Mouse (Mus musculus) stomach, postnatal 0 days (tissue): Measurements from ENCODE around the gene Ispd. TPM values are rescaled to one million over a fixed set of nuclear protein-coding genes. Genes with fewer than 3 reads are reported as not detected.

Experiments used
- ATAC-seq: fragments of 200-750 bp; cut with Nextera tagmentation; 2 replicates; pipeline ENCODE4 v1.8.0; 2017; ENCODE audit not compliant: low FRiP score, low TSS enrichment
- DNase-seq: peaks from one replicate; pipeline ENCODE4 v3.0.0-alpha.2; 2016; ENCODE audit warnings: low spot score
- H3K27ac ChIP-seq: fragments of 300-500 bp; sonication (generic); replicated peaks from 2 replicates; pipeline ENCODE4 v1.5.1; 2014; ENCODE audit warnings: mild to moderate bottlenecking, control low read depth
- H3K27me3 ChIP-seq: fragments of 300-500 bp; sonication (generic); 2 replicates; pipeline ENCODE4 v1.6.1; 2014; ENCODE audit warnings: low read length; ENCODE audit not compliant: control insufficient read depth, insufficient read depth
- H3K36me3 ChIP-seq: fragments of 300-500 bp; sonication (generic); 2 replicates; pipeline ENCODE4 v1.6.1; 2014; ENCODE audit warnings: low read length, mixed read lengths; ENCODE audit not compliant: control insufficient read depth, insufficient read depth
- H3K4me1 ChIP-seq: fragments of 300-500 bp; sonication (generic); replicated peaks from 2 replicates; pipeline ENCODE4 v1.6.1; 2014; ENCODE audit warnings: antibody characterized with exemption; ENCODE audit not compliant: control insufficient read depth, insufficient read depth
- H3K4me2 ChIP-seq: fragments of 300-500 bp; sonication (generic); replicated peaks from 2 replicates; pipeline ENCODE4 v1.6.1; 2014; ENCODE audit warnings: low read depth, mild to moderate bottlenecking, control low read depth, moderate library complexity
- H3K4me3 ChIP-seq: fragments of 300-500 bp; sonication (generic); 2 replicates; pipeline ENCODE4 v1.5.1; 2014; ENCODE audit warnings: low read depth, low read length, control low read depth
- H3K9ac ChIP-seq: fragments of 300-500 bp; sonication (generic); 2 replicates; pipeline ENCODE4 v1.6.1; 2014; ENCODE audit warnings: mild to moderate bottlenecking, low read length, control low read depth, mixed read lengths
- H3K9me3 ChIP-seq: fragments of 300-500 bp; sonication (generic); 2 replicates; pipeline ENCODE4 v1.6.1; 2016; ENCODE audit warnings: low read length; ENCODE audit not compliant: control insufficient read depth
- CTCF ChIP-seq: IDR thresholded peaks from 2 replicates; pipeline ENCODE4 v1.5.1; 2016; ENCODE audit warnings: antibody characterized with exemption, low read depth, mild to moderate bottlenecking, moderate library complexity
- EP300 ChIP-seq: optimal IDR thresholded peaks from 2 replicates; pipeline ENCODE3; 2016; ENCODE audit warnings: antibody characterized with exemption
- WGBS: fragments of 180-500 bp; shearing (Covaris S2); extraction: QIAGEN DNeasy Blood & Tissue Kit; methylation state at CpG from one replicate; pipeline ENCODE4 v1.1.7; 2014; 5-methylcytosine and 5-hydroxymethylcytosine counted together
- polyA plus RNA-seq: library from polyadenylated mRNA; unstranded; fragments of >200 nt; fragmentation: Nextera tagmentation; extraction: Ambion mirVana; gene quantifications from 2 replicates; pipeline ENCODE4 v1.2.1, GENCODE M21; 2015

The Ispd gene
- polyA plus RNA-seq, 1 experiment from 2014 or later = 4.1 TPM

- Histone ChIP-seq H3K27ac (no peak overlapping the region), H3K9me3 (no peaks in the 10 kb centered on the region), H3K27me3 (no peaks in the 10 kb centered on the region), H3K4me3 (no peak overlapping the region), H3K9ac (no peak overlapping the region), H3K36me3 (no peaks in the 10 kb centered on the region), H3K4me2 (no peak overlapping the region), H3K4me1 (no peaks in the 10 kb centered on the region)
- DNase-seq (no peak), ATAC-seq (no peak)
- 79% methylated on average over 4 of the region's 4 CpGs for WGBS
- TF ChIP-seq CTCF (no peak), EP300 (no peak)
Measured at GRCm38 (mm10) chr12:36475269-36475668, 94.0 kb downstream of the Ispd start.

- H3K27ac ChIP-seq = no peak overlapping the region
- whole genome bisulfite sequencing = 40% methylated on average over 5 of the region's 5 CpGs
- no peaks in the 10 kb centered on the region for H3K9me3 ChIP-seq
- H3K4me1 ChIP-seq = no peaks in the 10 kb centered on the region
- ATAC-seq = no peak
- H3K27me3 ChIP-seq = no peaks in the 10 kb centered on the region
- no peaks in the 10 kb centered on the region for H3K36me3 ChIP-seq
- no peak for DNase-seq
- no peak overlapping the region for H3K4me2 ChIP-seq
- H3K4me3 ChIP-seq = no peak overlapping the region
- TF ChIP-seq CTCF (no peak), EP300 (no peak)
- H3K9ac ChIP-seq = no peak overlapping the region
Measured at GRCm38 (mm10) chr12:36476476-36476875, 95.2 kb downstream of the Ispd start.

- Histone ChIP-seq H3K4me2 (no peak overlapping the region), H3K27ac (no peak overlapping the region), H3K4me3 (no peak overlapping the region), H3K4me1 (no peaks in the 10 kb centered on the region), H3K36me3 (no peaks in the 10 kb centered on the region), H3K27me3 (no peaks in the 10 kb centered on the region), H3K9me3 (no peaks in the 10 kb centered on the region), H3K9ac (no peak overlapping the region)
- ATAC-seq (no peak), DNase-seq (no peak)
- TF ChIP-seq EP300 (no peak), CTCF (no peak)
- 40% methylated on average over 6 of the region's 6 CpGs for WGBS
Measured at GRCm38 (mm10) chr12:36477501-36477900, 96.3 kb downstream of the Ispd start.

- ATAC-seq (no peak), DNase-seq (no peak)
- Histone ChIP-seq H3K9ac (no peak overlapping the region), H3K9me3 (no peaks in the 10 kb centered on the region), H3K36me3 (no peaks in the 10 kb centered on the region), H3K4me1 (no peaks in the 10 kb centered on the region), H3K27me3 (no peaks in the 10 kb centered on the region), H3K4me2 (no peak overlapping the region), H3K4me3 (no peak overlapping the region), H3K27ac (no peak overlapping the region)
- WGBS = 38% methylated on average over 3 of the region's 3 CpGs
- TF ChIP-seq EP300 = no peak
- TF ChIP-seq CTCF = no peak
Measured at GRCm38 (mm10) chr12:36477926-36478325, 96.7 kb downstream of the Ispd start.

- Histone ChIP-seq H3K27me3 (no peaks in the 10 kb centered on the region), H3K9ac (no peak overlapping the region), H3K9me3 (no peaks in the 10 kb centered on the region), H3K27ac (no peak overlapping the region), H3K4me2 (no peak overlapping the region), H3K4me3 (no peak overlapping the region), H3K4me1 (no peaks in the 10 kb centered on the region), H3K36me3 (no peaks in the 10 kb centered on the region)
- DNase-seq (no peak), ATAC-seq (peak; percentile 56; the same call in 1 of the 2 replicates)
- TF ChIP-seq CTCF = no peak
- TF ChIP-seq EP300 = no peak
- 56% methylated on average over 3 of the region's 3 CpGs for WGBS
Measured at GRCm38 (mm10) chr12:36481742-36482141, 100.5 kb downstream of the Ispd start.

- WGBS = 18% methylated on average over 2 of the region's 2 CpGs
- no peaks in the 10 kb centered on the region for H3K4me1 ChIP-seq
- H3K27ac ChIP-seq = no peak overlapping the region
- DNase-seq = peak; percentile 54
- TF ChIP-seq CTCF = no peak
- TF ChIP-seq EP300 = no peak
- no peak overlapping the region for H3K4me2 ChIP-seq
- no peaks in the 10 kb centered on the region for H3K36me3 ChIP-seq
- no peak overlapping the region for H3K4me3 ChIP-seq
- peak; percentile 54; the same call in 1 of the 2 replicates for ATAC-seq
- no peaks in the 10 kb centered on the region for H3K27me3 ChIP-seq
- no peak overlapping the region for H3K9ac ChIP-seq
- H3K9me3 ChIP-seq = no peaks in the 10 kb centered on the region
Measured at GRCm38 (mm10) chr12:36483346-36483745, 102.1 kb downstream of the Ispd start.
